Mouse (Mus musculus) T-helper 1 cell (primary cell): ENCODE measurements around the gene Cpt1a.

Experiments
- in situ Hi-C: fragments of 300-600 bp; cut with MboI, MseI; formaldehyde crosslinking; loops from one replicate; pipeline ENCODE4 v1.15.1; 2025; ENCODE audit warnings: high pct_unique_total_duplicates

Gene Cpt1a

DNA sequence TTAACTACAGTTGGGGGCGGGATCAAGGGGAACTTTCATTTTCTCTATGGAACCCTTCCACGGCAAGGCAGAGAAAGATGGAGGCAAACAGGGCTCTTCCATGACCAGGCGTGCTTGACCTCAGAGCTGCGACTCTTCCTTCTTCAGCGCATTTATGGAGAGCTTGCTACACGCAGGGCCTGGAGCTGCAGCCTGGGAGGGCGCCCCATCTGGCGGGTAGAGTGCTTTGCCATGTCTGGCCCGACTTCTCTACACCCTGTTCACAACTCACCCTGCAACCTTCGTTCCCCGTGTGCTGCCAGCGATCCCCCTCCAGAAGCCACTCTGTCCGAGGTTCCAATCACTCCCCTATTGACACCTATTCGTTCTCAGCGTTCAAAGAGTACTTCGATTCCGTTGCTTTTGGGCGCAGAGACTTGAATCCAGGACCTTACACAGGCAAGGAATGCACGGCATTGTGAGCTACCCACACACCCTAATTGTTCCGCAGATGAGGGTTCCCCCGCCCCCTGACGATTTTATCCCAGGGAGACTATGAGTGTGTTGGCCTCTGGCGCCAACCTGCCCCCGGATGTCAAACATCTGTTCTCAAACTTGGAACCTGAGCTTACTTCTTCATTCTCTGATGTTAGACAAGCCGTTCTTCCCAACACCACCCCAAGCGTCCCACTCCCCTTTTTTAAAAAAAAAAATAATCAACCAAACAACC, at the start of gene Cpt1a:
Gene Cpt1a, plus strand, starts transcription at position 74 of the 709 bp plus-strand sequence.
- in situ Hi-C loops = loop anchor here (5.0 to 10.0 kb wide), 2 partner anchors 40 to 252 kb away; partner anchors contain the start of genes Ighmbp2, Mrpl21 and Ppp6r3

DNA sequence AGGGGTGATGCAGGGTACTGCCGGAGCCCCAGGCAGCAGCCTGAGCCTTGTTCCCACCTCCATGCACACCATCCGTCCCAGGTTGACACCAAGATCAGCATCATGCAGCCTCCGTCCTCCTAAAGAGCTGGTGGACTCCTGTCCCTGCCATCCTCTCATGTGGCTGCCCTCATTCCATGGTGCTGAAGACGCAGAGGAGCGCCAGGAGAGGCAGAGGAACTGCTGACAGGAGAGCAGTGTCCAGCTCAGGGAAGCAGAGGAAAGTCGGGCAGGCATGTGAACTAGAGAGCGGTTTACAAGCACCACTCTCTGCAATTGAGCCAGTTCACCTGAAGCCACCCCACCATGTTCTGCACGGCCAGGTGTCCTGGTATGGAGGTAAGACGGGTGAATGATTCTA, 48.8 kb upstream of the Cpt1a start:
- in situ Hi-C loops = no loop called here

DNA sequence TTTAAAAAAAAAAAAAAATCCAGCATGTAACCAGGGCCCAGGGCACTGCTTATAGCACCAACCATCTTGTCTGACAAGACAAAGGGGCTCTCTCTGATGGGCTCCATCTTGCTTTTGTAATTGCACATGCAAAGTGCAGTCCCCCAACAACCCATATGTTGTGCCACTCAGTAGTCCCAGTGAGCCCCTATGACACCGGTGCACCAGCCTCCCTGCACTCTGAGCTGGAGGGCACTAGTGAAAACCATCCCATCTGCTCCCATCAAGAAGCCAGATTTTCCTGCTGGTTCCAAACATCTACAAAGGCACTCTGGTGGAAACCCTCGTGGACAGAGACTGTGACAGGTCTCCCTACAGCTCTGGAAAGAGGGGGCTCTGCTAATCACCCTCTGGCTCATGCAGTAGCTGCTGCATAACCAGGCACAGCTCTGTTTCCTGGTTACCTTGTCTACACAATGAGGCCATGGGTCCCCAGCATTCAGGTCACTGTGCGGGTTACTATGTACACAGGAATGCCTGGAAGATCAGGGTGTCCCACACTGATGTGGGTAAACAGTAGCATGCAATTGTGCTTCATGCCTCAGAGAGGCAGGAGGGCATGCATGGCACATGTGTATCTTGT, 46.3 kb upstream of the Cpt1a start:
- in situ Hi-C loops = no loop called here

DNA sequence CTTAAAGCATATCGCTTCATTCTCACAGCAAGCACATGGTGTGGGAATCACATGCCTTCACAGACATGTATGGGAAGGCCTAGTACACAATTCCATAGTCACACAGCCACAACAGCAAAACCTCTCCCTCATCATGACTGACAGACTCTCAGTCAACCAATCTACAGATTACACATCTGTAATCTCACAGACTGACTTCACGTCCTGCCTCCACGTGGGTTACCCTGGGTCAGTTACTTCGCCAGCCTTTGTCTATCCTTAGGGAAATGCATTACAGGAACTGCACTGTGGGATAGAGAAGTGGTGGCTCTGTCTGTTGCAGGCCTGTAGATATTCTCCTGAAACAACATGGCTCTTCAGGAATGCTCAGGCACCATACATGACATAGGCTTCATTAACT, 40.2 kb upstream of the Cpt1a start:
- in situ Hi-C loops = loop anchor here (5.0 kb wide), 1 partner anchor 40 kb away; the partner anchor contains the start of gene Cpt1a

GRCm38 (mm10) chr19:3282572-3283467, 39.3 kb upstream of the Cpt1a start, which contains the start of the genes Mrpl21 and Ighmbp2:
Gene Mrpl21 (plus strand): TSS chr19:3282901.
Gene Ighmbp2 (minus strand): TSS chr19:3283017.
- in situ Hi-C loops = loop anchor here (5.0 kb wide), 1 partner anchor 39 kb away; the partner anchor contains the start of gene Cpt1a

DNA sequence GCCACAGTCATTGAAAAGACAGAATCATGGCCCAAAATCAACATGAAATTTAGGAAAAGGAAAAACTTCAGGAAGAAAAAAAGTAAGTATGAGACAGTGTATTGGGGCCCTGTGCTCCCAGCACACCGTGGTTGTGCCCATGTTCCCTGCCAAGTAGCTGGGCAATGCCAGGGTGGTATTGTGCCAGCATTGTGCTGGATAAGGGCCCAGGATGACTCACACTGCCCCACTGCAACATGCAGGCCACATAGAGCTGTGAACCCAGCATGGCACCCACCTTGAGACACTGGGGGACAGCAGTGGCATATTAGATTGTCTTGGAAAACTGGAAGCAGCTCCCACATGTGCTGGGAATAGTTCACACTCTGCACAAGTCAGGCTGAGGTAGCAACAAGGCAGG, 33.1 kb upstream of the Cpt1a start:
- in situ Hi-C loops = no loop called here

DNA sequence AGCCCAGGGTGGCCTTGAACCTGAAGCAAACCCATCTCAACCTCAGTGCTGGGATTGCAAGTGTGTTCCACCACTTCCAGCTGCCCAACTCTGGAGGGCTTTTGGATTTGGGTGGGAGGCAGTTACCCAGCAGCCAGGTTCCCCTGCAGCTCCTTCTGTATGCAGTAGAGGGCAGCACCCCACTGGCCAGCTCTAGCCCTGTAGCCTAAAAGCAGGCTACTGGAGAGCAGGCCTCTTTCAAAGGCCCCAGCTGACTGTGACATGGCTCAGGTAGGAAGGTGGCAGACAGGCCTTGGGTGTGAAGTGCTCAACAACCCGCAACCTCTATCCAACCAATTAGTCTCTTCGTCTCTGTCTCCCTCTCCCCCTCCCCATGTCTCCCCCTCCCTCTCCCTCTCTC, 30.1 kb upstream of the Cpt1a start:
- in situ Hi-C loops = no loop called here

DNA sequence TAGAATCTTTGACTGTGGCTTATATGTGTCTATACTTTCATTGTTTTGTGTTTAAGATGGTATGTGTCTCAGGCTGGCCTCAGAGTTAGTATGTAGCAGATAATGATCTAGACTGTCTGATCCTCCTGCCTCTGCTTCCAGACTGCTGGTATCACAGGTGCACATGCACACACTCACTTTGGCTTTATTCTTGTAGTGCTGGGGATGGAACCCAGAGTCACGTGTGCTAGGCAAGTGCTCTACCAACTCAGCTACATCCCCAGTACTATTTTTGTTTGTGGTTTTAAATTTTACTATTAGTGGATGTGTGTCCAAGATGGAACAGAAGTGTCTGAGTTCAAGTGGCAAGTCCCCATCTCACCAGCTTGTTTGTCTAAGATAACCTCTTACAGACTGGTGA, 29.1 kb upstream of the Cpt1a start:
- in situ Hi-C loops = no loop called here

GRCm38 (mm10) chr19:3295245-3295644, 26.9 kb upstream of the Cpt1a start:
- in situ Hi-C loops = no loop called here

- in situ Hi-C loops = no loop called here
These were observed 25.1 kb upstream of the Cpt1a start for GRCm38 (mm10) chr19:3297034-3297433.

- in situ Hi-C loops = no loop called here
These were observed 24.4 kb upstream of the Cpt1a start for GRCm38 (mm10) chr19:3297775-3298174.

DNA sequence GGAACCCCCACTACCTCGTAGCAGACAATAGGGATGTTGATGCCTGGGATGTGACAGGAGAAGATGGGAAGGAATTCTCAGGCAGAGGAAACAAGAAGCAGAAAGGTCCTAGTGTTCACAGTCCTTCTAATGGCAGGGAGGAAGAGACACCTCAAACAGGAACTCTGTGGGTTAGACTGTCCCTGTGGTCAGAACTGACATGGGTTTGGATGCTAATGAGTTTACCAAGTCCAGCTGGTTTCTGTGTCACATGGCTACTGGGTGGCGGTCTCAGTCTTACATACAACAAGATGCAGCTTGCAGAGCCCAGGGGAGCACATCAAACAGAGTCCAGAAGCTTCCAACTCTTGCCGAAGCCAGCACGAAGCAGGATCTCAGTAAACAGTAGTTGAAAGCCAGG, 18.1 kb upstream of the Cpt1a start:
- in situ Hi-C loops = no loop called here

DNA sequence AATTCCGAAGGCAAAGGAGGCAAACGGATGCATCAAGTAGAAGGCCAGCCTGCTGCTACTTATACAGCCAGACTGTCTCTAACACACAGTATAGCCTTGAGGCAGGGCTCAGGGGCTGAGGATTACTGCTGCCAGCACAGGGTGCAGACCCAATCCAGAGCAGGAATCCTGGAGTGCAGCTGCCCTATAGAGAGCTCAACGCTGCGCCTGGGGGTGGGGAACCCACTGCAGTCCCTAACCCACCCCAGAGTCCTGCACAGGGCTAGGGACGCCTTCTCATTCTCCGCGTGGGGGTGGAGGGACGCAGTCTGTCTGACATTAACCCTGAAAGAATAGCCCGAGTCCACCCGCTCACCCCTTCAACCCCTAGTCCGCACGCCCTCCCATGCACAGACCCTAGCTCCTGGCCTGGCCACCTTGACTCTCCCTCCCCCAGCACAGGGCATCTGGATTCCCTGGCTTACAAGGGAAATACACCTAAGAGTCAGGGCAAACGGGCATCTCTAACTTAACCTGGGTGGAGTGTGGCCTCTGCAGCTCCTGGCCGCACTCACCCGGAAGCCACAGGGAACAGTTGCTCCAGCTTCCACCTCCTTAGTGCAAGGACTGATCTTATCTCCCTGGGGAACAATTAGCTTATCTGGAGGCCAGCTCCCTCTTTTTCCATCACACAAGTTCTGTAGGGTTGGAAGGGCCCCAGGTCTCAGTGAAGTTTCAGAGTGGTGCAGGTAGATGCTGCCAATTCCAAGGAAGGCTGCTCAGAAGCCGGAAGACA, 14.8 kb upstream of the Cpt1a start:
- in situ Hi-C loops = no loop called here

- in situ Hi-C loops = no loop called here
These were observed 2.8 kb upstream of the Cpt1a start for GRCm38 (mm10) chr19:3319341-3319740.

DNA sequence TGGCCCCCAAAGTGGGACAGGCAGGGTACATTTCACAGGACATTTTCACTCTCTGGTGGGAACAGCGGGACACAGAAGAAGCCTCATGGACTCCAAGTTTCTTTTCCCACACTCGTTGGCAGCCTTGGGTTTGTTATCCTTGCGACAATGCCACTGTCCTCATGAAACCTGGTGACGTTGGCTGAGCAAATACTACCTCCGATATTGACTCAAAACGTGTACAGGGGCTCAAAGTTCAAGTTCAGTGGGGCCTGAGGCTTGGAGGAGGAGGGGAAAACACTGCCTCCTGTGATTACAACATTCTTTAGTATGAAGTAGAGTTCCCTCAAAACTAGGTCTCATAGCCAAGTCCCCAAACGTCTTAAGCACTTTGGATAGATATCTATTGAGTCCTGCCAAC, 2.0 kb upstream of the Cpt1a start:
- in situ Hi-C loops = loop anchor here (5.0 to 10.0 kb wide), 2 partner anchors 38 to 255 kb away; partner anchors contain the start of genes Ighmbp2, Mrpl21 and Ppp6r3

DNA sequence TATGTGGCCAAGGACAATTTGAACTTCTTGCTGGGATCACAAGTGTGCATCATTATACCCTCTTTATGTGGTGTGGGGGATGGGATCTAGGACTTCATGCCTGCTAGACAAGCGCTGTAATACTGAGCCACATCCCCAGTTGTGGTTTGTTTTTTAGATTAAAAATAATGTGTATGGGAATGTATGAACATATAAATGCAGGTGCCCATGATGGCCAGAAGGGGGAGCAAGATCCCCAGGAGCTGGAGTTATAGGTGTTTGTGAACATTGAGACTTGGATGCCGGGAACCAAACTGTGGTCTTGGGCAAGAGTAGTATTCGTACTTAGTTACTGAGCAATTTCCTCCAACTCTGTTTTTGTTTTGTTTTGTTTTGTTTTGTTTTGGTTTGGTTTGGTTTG, 1.3 kb upstream of the Cpt1a start:
- in situ Hi-C loops = loop anchor here (5.0 to 10.0 kb wide), 2 partner anchors 38 to 254 kb away; partner anchors contain the start of genes Ighmbp2, Mrpl21 and Ppp6r3

- in situ Hi-C loops = loop anchor here (5.0 to 10.0 kb wide), 2 partner anchors 39 to 253 kb away; partner anchors contain the start of genes Ighmbp2, Mrpl21 and Ppp6r3
These were observed 517 bp upstream of the Cpt1a start for GRCm38 (mm10) chr19:3321617-3322016.

GRCm38 (mm10) chr19:3323201-3323621, 1.1 kb downstream of the Cpt1a start:
- in situ Hi-C loops = loop anchor here (5.0 to 10.0 kb wide), 2 partner anchors 41 to 252 kb away; partner anchors contain the start of genes Ighmbp2, Mrpl21 and Ppp6r3

DNA sequence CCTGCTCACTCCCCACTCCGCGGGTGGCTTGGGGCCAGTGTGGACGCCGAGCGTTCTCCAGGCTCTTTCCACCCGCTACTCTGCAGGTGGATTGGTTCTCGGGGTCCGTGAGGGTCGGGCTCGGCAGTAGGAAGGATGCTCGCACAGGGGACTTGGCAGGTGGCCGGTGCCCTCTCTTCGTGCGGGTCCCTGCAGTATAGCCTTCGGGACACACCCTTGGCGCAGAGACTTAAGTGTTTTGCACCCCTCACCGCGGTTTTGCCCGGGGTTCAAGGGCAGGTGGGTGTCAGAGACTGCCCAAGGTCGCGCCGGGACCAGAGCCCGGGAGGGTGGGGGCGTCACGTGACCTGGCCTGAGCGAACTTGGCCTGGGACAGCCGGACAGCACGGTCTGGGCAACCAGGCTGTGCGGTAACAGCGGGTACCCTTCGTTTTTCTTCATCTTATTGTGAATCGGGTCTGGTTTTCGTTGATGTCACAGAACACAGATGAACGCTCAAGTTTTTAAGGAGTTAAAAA, 1.7 kb downstream of the Cpt1a start:
- in situ Hi-C loops = loop anchor here (5.0 to 10.0 kb wide), 2 partner anchors 42 to 251 kb away; partner anchors contain the start of genes Ighmbp2, Mrpl21 and Ppp6r3

GRCm38 (mm10) chr19:3324271-3324811, 2.2 kb downstream of the Cpt1a start:
- in situ Hi-C loops = loop anchor here (5.0 to 10.0 kb wide), 2 partner anchors 42 to 250 kb away; partner anchors contain the start of genes Ighmbp2, Mrpl21 and Ppp6r3
